ENCODE assay signal across 17 mouse cellular contexts in the genomic region with DNA sequence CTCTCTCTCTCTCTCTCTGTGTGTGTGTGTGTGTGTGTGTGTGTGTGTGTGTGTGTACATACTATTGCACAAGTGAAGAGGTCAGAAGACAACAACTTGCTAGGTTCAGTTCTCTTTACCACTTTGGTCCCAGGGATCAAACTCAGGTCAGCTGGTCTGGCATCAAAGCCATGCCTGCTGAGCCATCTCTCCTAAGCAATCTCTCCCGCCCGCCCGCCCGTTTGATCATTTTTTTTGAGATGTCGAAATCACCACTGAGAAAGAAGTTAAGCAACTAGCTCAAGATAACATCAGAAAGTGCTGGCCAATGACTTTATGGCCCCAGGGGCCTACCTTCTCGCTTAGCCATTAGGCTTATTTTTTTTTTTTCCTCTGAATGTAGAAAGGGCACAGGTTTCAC. TPM values are rescaled to one million over a fixed set of nuclear protein-coding genes. Genes with fewer than 3 reads are reported as not detected.
DNase-seq lines count a peak whose midpoint lies in the region; ATAC-seq and TF ChIP-seq lines count a peak whose summit lies in the region.
"Had no signal": no experiment of that assay in that cellular context is flagged by ENCODE, and none has a peak within 500 bp of the region (broad histone marks: within the 10 kb centered on the region; RNA-seq: fewer than 3 reads in every experiment).

No protein-coding gene starts in this region.

- TF ChIP-seq CTCF in lung, postnatal 0 days (IDR thresholded peaks at IDR 0.05) = no peak
- no peak for TF ChIP-seq CTCF in lung, adult 2 months (IDR thresholded peaks at IDR 0.05; ENCODE audit: insufficient read depth, low read length)

- no peak overlapping the region for H3K4me3 ChIP-seq in lung, postnatal 0 days (ENCODE audit: low read depth, low read length)
- H3K4me3 ChIP-seq in lung, adult 2 months (replicated peaks; ENCODE audit: extremely low read depth, low read depth, low read length) = no peak overlapping the region
- no peak overlapping the region for H3K4me3 ChIP-seq in heart, embryonic 11.5 days (ENCODE audit: low read depth, low read length)
- H3K4me3 ChIP-seq: embryonic facial prominence, embryonic 10.5 days; kidney, embryonic 15.5 days; lung, embryonic 15.5 days had no signal

- no peaks in the 10 kb centered on the region for H3K9me3 ChIP-seq in lung, postnatal 0 days (ENCODE audit: low read length)
- H3K9me3 ChIP-seq in heart, embryonic 11.5 days (replicated peaks; ENCODE audit: control insufficient read depth, low read length) = no peaks in the 10 kb centered on the region
- H3K9me3 ChIP-seq: embryonic facial prominence, embryonic 10.5 days; kidney, embryonic 15.5 days; lung, embryonic 15.5 days had no signal

- no peak for TF ChIP-seq EP300 in lung, postnatal 0 days (IDR thresholded peaks at IDR 0.05)

- H3K4me1 ChIP-seq in lung, postnatal 0 days (ENCODE audit: insufficient read depth, low read depth, low read length) = no peaks in the 10 kb centered on the region; the same call in 1 of the 2 replicates
- peaks cover 2% of the 10 kb centered on the region; the same call in 1 of the 2 replicates for H3K4me1 ChIP-seq in lung, adult 2 months (ENCODE audit: control insufficient read depth, insufficient read depth, low read length)
- H3K4me1 ChIP-seq in heart, embryonic 11.5 days (ENCODE audit: control insufficient read depth, insufficient read depth, low read length) = peaks cover 6% of the 10 kb centered on the region
- H3K4me1 ChIP-seq: kidney, embryonic 15.5 days; lung, embryonic 15.5 days had no signal

- H3K36me3 ChIP-seq in lung, postnatal 0 days (ENCODE audit: insufficient read depth, low read length) = no peaks in the 10 kb centered on the region
- H3K36me3 ChIP-seq in heart, embryonic 11.5 days (ENCODE audit: control insufficient read depth, insufficient read depth, low read length) = no peaks in the 10 kb centered on the region
- H3K36me3 ChIP-seq: embryonic facial prominence, embryonic 10.5 days; kidney, embryonic 15.5 days; lung, embryonic 15.5 days had no signal

- H3K9ac ChIP-seq in lung, postnatal 0 days (replicated peaks; ENCODE audit: low read depth) = no peak overlapping the region
- no peak overlapping the region for H3K9ac ChIP-seq in heart, embryonic 11.5 days (ENCODE audit: low read depth, low read length)
- H3K9ac ChIP-seq: kidney, embryonic 15.5 days; lung, embryonic 15.5 days had no signal

- H3K4me2 ChIP-seq in lung, postnatal 0 days (replicated peaks; ENCODE audit: low read depth, low read length) = no peak overlapping the region
- no peak overlapping the region for H3K4me2 ChIP-seq in heart, embryonic 11.5 days
- H3K4me2 ChIP-seq: kidney, embryonic 15.5 days; lung, embryonic 15.5 days had no signal

- no peak for TF ChIP-seq POLR2A in lung, adult 2 months (IDR thresholded peaks at IDR 0.05; ENCODE audit: borderline replicate concordance, extremely low read depth, low read depth, low read length)

- ATAC-seq in lung, postnatal 0 days = peak; percentile 23; the same call in 1 of the 2 replicates
- peak; percentile 65 for ATAC-seq in megakaryocyte progenitor cell, adult 5-6 weeks (replicated peaks; ENCODE audit: poor library complexity)
- no peak for ATAC-seq in heart, embryonic 11.5 days (replicated peaks; ENCODE audit: insufficient number of reproducible peaks, low FRiP score, low TSS enrichment)
- ATAC-seq: hindbrain, embryonic 16.5 days; midbrain, embryonic 16.5 days had no signal

- peak; percentile 59 for DNase-seq in lung, postnatal 0 days (ENCODE audit: low spot score)
- no peak for DNase-seq in lung, adult 2 months
- DNase-seq in adrenal gland, postnatal 25 days = peak; percentile 3
- peak; percentile 33 for DNase-seq in liver
- DNase-seq in cerebellum, adult 11-12 months = no peak
- DNase-seq: cerebellum, postnatal 10 days; heart, adult 11 months; spleen, adult 18-20 months; thymus, postnatal 25 days had no signal

- H3K27ac ChIP-seq in lung, postnatal 0 days (ENCODE audit: low read length) = no peak overlapping the region
- no peak overlapping the region for H3K27ac ChIP-seq in heart, embryonic 11.5 days (ENCODE audit: low read depth, low read length)
- H3K27ac ChIP-seq: embryonic facial prominence, embryonic 10.5 days; lung, embryonic 15.5 days; stomach, postnatal 0 days had no signal

- WGBS in lung, postnatal 0 days = 44% methylated on average over 6 of the region's 6 CpGs
- WGBS in lung, adult 2 months = 65% methylated on average over 6 of the region's 6 CpGs
- 53% methylated on average over 6 of the region's 6 CpGs for WGBS in heart, embryonic 11.5 days (ENCODE audit: insufficient replicate concordance)

- H3K27me3 ChIP-seq in lung, postnatal 0 days (replicated peaks; ENCODE audit: insufficient read depth, low read length) = no peaks in the 10 kb centered on the region
- no peaks in the 10 kb centered on the region for H3K27me3 ChIP-seq in heart, embryonic 11.5 days (ENCODE audit: control insufficient read depth, insufficient read depth, low read length)
- H3K27me3 ChIP-seq: kidney, embryonic 15.5 days; lung, embryonic 15.5 days had no signal

RNA-seq across cellular contexts. Expression of gene Magi3, which starts 59.3 kb away (rescaled TPM):
- polyA plus RNA-seq in lung, postnatal 0 days (2015; fragmentation: Nextera tagmentation; extraction: Ambion mirVana) = 7.0 and 11.3 TPM in 2 replicates
- 20.2 and 22.6 TPM in 2 replicates for polyA plus RNA-seq in lung, adult 2 months (2012; rRNA removed)
- 21.2 and 22.3 TPM in 2 replicates for total RNA-seq in adrenal gland, postnatal 25 days (2021)
- 4.4 and 4.7 TPM in 2 replicates for total RNA-seq in megakaryocyte progenitor cell, adult 5-6 weeks (2015)
- 9.8 and 10.3 TPM in 2 replicates for total RNA-seq in megakaryocyte progenitor cell, adult 5-6 weeks (2017)
- polyA plus RNA-seq in heart, embryonic 11.5 days (2014; fragmentation: Nextera tagmentation; extraction: Ambion mirVana) = 9.1 and 11.1 TPM in 2 replicates

Comparison
In these comparisons a context has a peak if more than half of its experiments do, and no peak if none do; other contexts are left out.
1. DNase-seq: peak in lung, postnatal 0 days (single experiment), adrenal gland, postnatal 25 days (single experiment) and liver (single experiment); none in lung, adult 2 months (single experiment) and cerebellum, adult 11-12 months (single experiment).